In genomic region chr9:119941861-119942260, GRCm38 (mm10) we compare ENCODE assay signal across 28 mouse cellular contexts. TPM values are rescaled to one million over a fixed set of nuclear protein-coding genes. Genes with fewer than 3 reads are reported as not detected.
DNase-seq lines count a peak whose midpoint lies in the region; ATAC-seq lines count a peak whose summit lies in the region.
"Had no signal": no experiment of that assay in that cellular context is flagged by ENCODE, and none has a peak within 500 bp of the region (broad histone marks: within the 10 kb centered on the region; RNA-seq: fewer than 3 reads in every experiment).

No protein-coding gene starts in this region.

- 88% methylated on average over 14 of the region's 14 CpGs for WGBS in midbrain, embryonic 12.5 days
- 92% methylated on average over 14 of the region's 14 CpGs for WGBS in midbrain, embryonic 14.5 days
- 58% methylated on average over 14 of the region's 14 CpGs for WGBS in limb, embryonic 15.5 days

- no peak for ATAC-seq in midbrain, embryonic 12.5 days (ENCODE audit: low FRiP score, low read depth)
- ATAC-seq in midbrain, embryonic 14.5 days (ENCODE audit: low FRiP score, low TSS enrichment), result no peak
- ATAC-seq in limb, embryonic 15.5 days (ENCODE audit: insufficient number of reproducible peaks, low FRiP score, low TSS enrichment, low read depth), result no peak
- ATAC-seq: forebrain, embryonic 14.5 days; liver, embryonic 12.5 days; liver, postnatal 0 days; Patski had no signal

- H3K36me3 ChIP-seq in midbrain, embryonic 12.5 days, result no peaks in the 10 kb centered on the region
- no peaks in the 10 kb centered on the region for H3K36me3 ChIP-seq in midbrain, embryonic 14.5 days (ENCODE audit: control insufficient read depth, insufficient read depth, low read length)
- H3K36me3 ChIP-seq in limb, embryonic 15.5 days, result no peaks in the 10 kb centered on the region
- H3K36me3 ChIP-seq: embryonic facial prominence, embryonic 12.5 days; G1E; hindbrain, embryonic 12.5 days; liver, embryonic 12.5 days; neural tube, embryonic 15.5 days had no signal

- H3K4me2 ChIP-seq in midbrain, embryonic 12.5 days (replicated peaks), result no peak overlapping the region
- H3K4me2 ChIP-seq in midbrain, embryonic 14.5 days (ENCODE audit: low read length), result no peak overlapping the region
- no peak overlapping the region for H3K4me2 ChIP-seq in limb, embryonic 15.5 days
- H3K4me2 ChIP-seq: embryonic facial prominence, embryonic 12.5 days; heart, embryonic 11.5 days; hindbrain, embryonic 12.5 days; liver, embryonic 12.5 days; midbrain, embryonic 11.5 days; neural tube, embryonic 15.5 days had no signal

- peaks cover 8% of the 10 kb centered on the region for H3K4me1 ChIP-seq in midbrain, embryonic 12.5 days
- H3K4me1 ChIP-seq in midbrain, embryonic 14.5 days (ENCODE audit: control insufficient read depth, insufficient read depth, low read length), result 0 out of 2 replicates have a peak, but pooled peaks cover 3% of the 10 kb centered on the region
- H3K4me1 ChIP-seq in limb, embryonic 15.5 days, result peaks cover 22% of the 10 kb centered on the region

- peak; percentile 34 to 37 for DNase-seq in cerebellum, adult 18-20 months
- no peak for DNase-seq in cerebellum, postnatal 4 days (ENCODE audit: low spot score in 2 of 2)
- DNase-seq in cerebellum, postnatal 25 days, result peak; percentile 62 to 66
- DNase-seq in cerebellum, adult 11-12 months, result no peak
- DNase-seq in midbrain, embryonic 14.5 days, result no peak
- DNase-seq in retina, embryonic 14.5 days (ENCODE audit: low spot score), result no peak
- DNase-seq: adrenal gland, postnatal 14 days; gastrocnemius, postnatal 36 days; heart, adult 18-20 months; heart, postnatal 36 days; kidney, adult 18-20 months; kidney, postnatal 36 days; liver, postnatal 0 days; lung, postnatal 36 days; spleen, adult 18-20 months; thymus, postnatal 14 days had no signal

- H3K9me3 ChIP-seq in midbrain, embryonic 12.5 days, result no peaks in the 10 kb centered on the region
- H3K9me3 ChIP-seq in midbrain, embryonic 14.5 days (ENCODE audit: control insufficient read depth, low read length), result no peaks in the 10 kb centered on the region
- H3K9me3 ChIP-seq in limb, embryonic 15.5 days, result no peaks in the 10 kb centered on the region
- H3K9me3 ChIP-seq: embryonic facial prominence, embryonic 12.5 days; G1E; hindbrain, embryonic 12.5 days; liver, embryonic 12.5 days; neural tube, embryonic 15.5 days had no signal

- H3K27me3 ChIP-seq in midbrain, embryonic 12.5 days, result peaks cover 6% of the 10 kb centered on the region; the same call in 1 of the 2 replicates
- no peaks in the 10 kb centered on the region for H3K27me3 ChIP-seq in midbrain, embryonic 14.5 days (ENCODE audit: control insufficient read depth, insufficient read depth, low read length)
- no peaks in the 10 kb centered on the region for H3K27me3 ChIP-seq in limb, embryonic 15.5 days
- H3K27me3 ChIP-seq: CH12.LX; embryonic facial prominence, embryonic 12.5 days; hindbrain, embryonic 12.5 days; liver, embryonic 12.5 days; neural tube, embryonic 15.5 days; Patski had no signal

- 0 out of 2 replicates have a peak overlapping the region, but pooled peaks have one; percentile 28 for H3K9ac ChIP-seq in midbrain, embryonic 12.5 days (replicated peaks)
- H3K9ac ChIP-seq in midbrain, embryonic 14.5 days (replicated peaks; ENCODE audit: low read length), result no peak overlapping the region
- no peak overlapping the region for H3K9ac ChIP-seq in limb, embryonic 15.5 days
- H3K9ac ChIP-seq: embryonic facial prominence, embryonic 12.5 days; hindbrain, embryonic 12.5 days; liver, embryonic 12.5 days; liver, postnatal 0 days; neural tube, embryonic 15.5 days had no signal

- no peak overlapping the region for H3K4me3 ChIP-seq in midbrain, embryonic 12.5 days
- H3K4me3 ChIP-seq in midbrain, embryonic 14.5 days (replicated peaks; ENCODE audit: low read depth, low read length), result no peak overlapping the region
- H3K4me3 ChIP-seq in limb, embryonic 15.5 days, result no peak overlapping the region
- H3K4me3 ChIP-seq: embryonic facial prominence, embryonic 12.5 days; hindbrain, embryonic 12.5 days; liver, embryonic 12.5 days; neural tube, embryonic 15.5 days had no signal

- H3K27ac ChIP-seq in midbrain, embryonic 12.5 days (replicated peaks), result no peak overlapping the region
- H3K27ac ChIP-seq in midbrain, embryonic 14.5 days (replicated peaks; ENCODE audit: low read depth, low read length), result no peak overlapping the region
- H3K27ac ChIP-seq in limb, embryonic 15.5 days, result peak overlapping the region; percentile 33; the same call in 1 of the 2 replicates
- H3K27ac ChIP-seq: embryonic facial prominence, embryonic 12.5 days; hindbrain, embryonic 12.5 days; liver, embryonic 12.5 days; neural tube, embryonic 15.5 days had no signal

RNA-seq across cellular contexts. Expression of gene Ttc21a, which starts 4.5 kb away (rescaled TPM):
- polyA plus RNA-seq in midbrain, embryonic 12.5 days (2016; fragmentation: Nextera tagmentation; extraction: Ambion mirVana), result 0.22 and 0.43 TPM in 2 replicates
- polyA plus RNA-seq in midbrain, embryonic 14.5 days (2014; fragmentation: Nextera tagmentation; extraction: Ambion mirVana), result 0.45 and 0.49 TPM in 2 replicates
- polyA plus RNA-seq in limb, embryonic 15.5 days (2015; fragmentation: Nextera tagmentation; extraction: Ambion mirVana), result 0.09 and 0.13 TPM in 2 replicates

RNA-seq across cellular contexts. Expression of gene Gorasp1, which starts 4.5 kb away (rescaled TPM):
- polyA plus RNA-seq in midbrain, embryonic 12.5 days (2016; fragmentation: Nextera tagmentation; extraction: Ambion mirVana), result 21.3 and 23.3 TPM in 2 replicates
- 25.2 and 31.7 TPM in 2 replicates for polyA plus RNA-seq in midbrain, embryonic 14.5 days (2014; fragmentation: Nextera tagmentation; extraction: Ambion mirVana)
- polyA plus RNA-seq in limb, embryonic 15.5 days (2015; fragmentation: Nextera tagmentation; extraction: Ambion mirVana), result 35.5 and 35.8 TPM in 2 replicates

RNA-seq across cellular contexts. Expression of gene Csrnp1, which starts 42.6 kb away (rescaled TPM):
- 0.89 and 1.5 TPM in 2 replicates for polyA plus RNA-seq in midbrain, embryonic 12.5 days (2016; fragmentation: Nextera tagmentation; extraction: Ambion mirVana)
- 0.67 and 2.2 TPM in 2 replicates for polyA plus RNA-seq in midbrain, embryonic 14.5 days (2014; fragmentation: Nextera tagmentation; extraction: Ambion mirVana)
- 8.3 and 9.1 TPM in 2 replicates for polyA plus RNA-seq in limb, embryonic 15.5 days (2015; fragmentation: Nextera tagmentation; extraction: Ambion mirVana)

RNA-seq across cellular contexts. Expression of gene Wdr48, which starts 47.2 kb away (rescaled TPM):
- 77.0 and 78.1 TPM in 2 replicates for polyA plus RNA-seq in midbrain, embryonic 12.5 days (2016; fragmentation: Nextera tagmentation; extraction: Ambion mirVana)
- polyA plus RNA-seq in midbrain, embryonic 14.5 days (2014; fragmentation: Nextera tagmentation; extraction: Ambion mirVana), result 65.5 and 75.6 TPM in 2 replicates
- polyA plus RNA-seq in limb, embryonic 15.5 days (2015; fragmentation: Nextera tagmentation; extraction: Ambion mirVana), result 48.5 and 48.9 TPM in 2 replicates

Comparison
In these comparisons a context has a peak if more than half of its experiments do, and no peak if none do; other contexts are left out.
1. DNase-seq: peak in cerebellum, adult 18-20 months (2 of 2) and cerebellum, postnatal 25 days (2 of 2); none in cerebellum, postnatal 4 days (0 of 2), cerebellum, adult 11-12 months (single experiment), midbrain, embryonic 14.5 days (single experiment) and retina, embryonic 14.5 days (single experiment).